Mouse (Mus musculus) myocyte (in vitro differentiated cells): ENCODE data around the gene Dpp6.

ENCODE experiments used
- CEBPB ChIP-seq: IDR thresholded peaks from 2 replicates; pipeline ENCODE4 v1.6.1; 2011; ENCODE audit warnings: mild to moderate bottlenecking, moderate library complexity; ENCODE audit not compliant: poor library complexity, insufficient read depth, severe bottlenecking
- E2F4 ChIP-seq: IDR thresholded peaks from one replicate; pipeline ENCODE4 v1.6.1; 2011; ENCODE audit warnings: mild to moderate bottlenecking, control low read depth, moderate library complexity; ENCODE audit not compliant: insufficient read depth
- MAX ChIP-seq: IDR thresholded peaks from one replicate; pipeline ENCODE4 v1.6.1; 2011; ENCODE audit warnings: low read depth, mild to moderate bottlenecking, control low read depth
- MYOG ChIP-seq, 3 experiments: IDR thresholded peaks; one replicate each; pipeline ENCODE4 v1.6.1; 2011; ENCODE audit warnings: control low read depth in 2 of 3, low read depth in 2 of 3, mild to moderate bottlenecking in 2 of 3; ENCODE audit not compliant: insufficient read length in 2 of 3, control insufficient read depth in 1 of 3, insufficient read depth in 1 of 3
- POLR2A ChIP-seq: IDR thresholded peaks from one replicate; pipeline ENCODE4 v1.6.1; 2011; ENCODE audit warnings: low read depth, mild to moderate bottlenecking, control low read depth, moderate library complexity; ENCODE audit not compliant: insufficient read length
- POLR2AphosphoS2 ChIP-seq: IDR thresholded peaks from one replicate; pipeline ENCODE4 v1.6.1; 2011; ENCODE audit warnings: low read depth, control low read depth; ENCODE audit not compliant: insufficient read length
- TCF12 ChIP-seq: IDR thresholded peaks from one replicate; pipeline ENCODE4 v1.6.1; 2011; ENCODE audit warnings: mild to moderate bottlenecking, control low read depth; ENCODE audit not compliant: poor library complexity, insufficient read depth, severe bottlenecking
- TCF3 ChIP-seq: IDR thresholded peaks from one replicate; pipeline ENCODE4 v1.6.1; 2011; ENCODE audit warnings: low read depth, control low read depth; ENCODE audit not compliant: insufficient read length

DNA sequence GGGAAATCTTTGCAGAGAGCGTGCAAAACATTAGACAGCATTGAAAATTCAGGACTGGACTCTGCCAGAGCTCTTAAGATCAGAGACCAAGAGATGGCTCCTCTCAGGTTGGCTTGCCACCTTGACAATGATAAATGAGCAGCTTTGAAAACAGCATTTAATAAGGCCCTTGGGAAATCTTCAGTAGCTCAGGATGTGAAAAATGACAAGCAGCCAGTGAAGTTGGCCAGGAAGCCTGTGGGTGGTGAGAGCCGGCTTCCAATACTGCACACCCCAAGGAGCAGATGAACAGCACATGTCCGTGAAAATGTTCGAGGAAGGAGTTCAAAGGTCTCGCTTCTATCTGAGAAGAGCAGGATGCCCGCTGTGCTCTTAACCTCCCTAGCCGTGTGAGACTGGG lies 748.7 kb downstream of the Dpp6 start:
- TF ChIP-seq POLR2A, result no peak
- no peak for TF ChIP-seq POLR2AphosphoS2
- TF ChIP-seq MAX, result no peak
- TF ChIP-seq TCF3, result no peak
- no peak for TF ChIP-seq MYOG (IDR thresholded peaks at IDR 0.05; ENCODE audit: control insufficient read depth in 1 of 3, insufficient read depth in 1 of 3, insufficient read length in 2 of 3, low read depth in 2 of 3)
- TF ChIP-seq CEBPB, result no peak
- TF ChIP-seq TCF12, result no peak
- TF ChIP-seq E2F4, result no peak
